Mouse (Mus musculus) ES-E14 (cell line): Measurements from ENCODE around the gene Slc7a1.

ENCODE experiments used
- CHD2 ChIP-seq: IDR thresholded peaks from 2 replicates; pipeline ENCODE4 v1.6.1; 2014; ENCODE audit warnings: mild to moderate bottlenecking, low read depth, low read length, inconsistent platforms
- HCFC1 ChIP-seq: IDR thresholded peaks from 2 replicates; pipeline ENCODE4 v1.6.1; 2012; ENCODE audit warnings: low read length, inconsistent platforms, borderline replicate concordance; ENCODE audit not compliant: insufficient read depth
- MAFK ChIP-seq: IDR thresholded peaks from 2 replicates; pipeline ENCODE4 v1.6.1; 2014; ENCODE audit warnings: mild to moderate bottlenecking, low read depth, low read length, inconsistent platforms; ENCODE audit not compliant: insufficient read depth
- ZNF384 ChIP-seq: IDR thresholded peaks from 2 replicates; pipeline ENCODE4 v1.6.1; 2012; ENCODE audit warnings: low read depth, low read length, inconsistent platforms

- TF ChIP-seq ZNF384, result no peak
- no peak for TF ChIP-seq CHD2
- TF ChIP-seq HCFC1, result no peak
- TF ChIP-seq MAFK, result no peak
These were observed 12.8 kb upstream of the Slc7a1 start for GRCm38 (mm10) chr5:148412504-148412903.
